Mouse (Mus musculus) ES-E14 (cell line): ENCODE measurements around the gene Msh3. TPM values are rescaled to one million over a fixed set of nuclear protein-coding genes. Genes with fewer than 3 reads are reported as not detected.
"Not testable (repeated sequence)": the region's sequence is repeated elsewhere in the genome, so short reads cannot be mapped to it uniquely, and the experiment has no call there.

Experiments used
- DNase-seq: peaks from one replicate; pipeline ENCODE4 v3.0.0-alpha.2; 2013; ENCODE audit warnings: low read depth, low spot score
- H3K27ac ChIP-seq: 2 replicates; pipeline ENCODE4 v1.5.1; 2012; ENCODE audit warnings: low read depth, mild to moderate bottlenecking, low read length, moderate library complexity, mixed read lengths; ENCODE audit not compliant: poor library complexity, insufficient read depth, severe bottlenecking
- H3K36me3 ChIP-seq: 2 replicates; pipeline ENCODE4 v1.6.1; 2012; ENCODE audit warnings: mild to moderate bottlenecking, low read length, moderate library complexity, mixed read lengths; ENCODE audit not compliant: control insufficient read depth, poor library complexity, insufficient read depth, severe bottlenecking
- H3K4me1 ChIP-seq, 2 experiments: fragments of 150-350 bp in 1 of 2; sonication (generic) in 1 of 2; 2 replicates each; pipeline ENCODE4 v1.6.1; 2012; ENCODE audit warnings: low read length in 2 of 2, mild to moderate bottlenecking in 1 of 2, mixed read lengths in 1 of 2; ENCODE audit not compliant: control insufficient read depth in 2 of 2, insufficient read depth in 2 of 2, poor library complexity in 1 of 2
- H3K4me3 ChIP-seq, 2 experiments: fragments of 150-350 bp in 1 of 2; sonication (generic) in 1 of 2; 2 replicates each; pipeline ENCODE4 v1.5.1; 2012; ENCODE audit warnings: low read length in 2 of 2, low read depth in 1 of 2, mild to moderate bottlenecking in 1 of 2, mixed read lengths in 1 of 2; ENCODE audit not compliant: insufficient read depth in 1 of 2, poor library complexity in 1 of 2, severe bottlenecking in 1 of 2
- H3K9ac ChIP-seq: 2 replicates; pipeline ENCODE4 v1.6.1; 2012; ENCODE audit warnings: low read depth, mild to moderate bottlenecking, low read length, mixed read lengths; ENCODE audit not compliant: poor library complexity, insufficient read depth, severe bottlenecking
- H3K9me3 ChIP-seq: fragments of 150-350 bp; sonication (generic); 2 replicates; pipeline ENCODE4 v1.6.1; 2012; ENCODE audit warnings: low read depth, mild to moderate bottlenecking, low read length; ENCODE audit not compliant: control insufficient read depth, insufficient read depth
- CHD2 ChIP-seq: IDR thresholded peaks from 2 replicates; pipeline ENCODE4 v1.6.1; 2014; ENCODE audit warnings: mild to moderate bottlenecking, low read depth, low read length, inconsistent platforms
- HCFC1 ChIP-seq: IDR thresholded peaks from 2 replicates; pipeline ENCODE4 v1.6.1; 2012; ENCODE audit warnings: low read length, inconsistent platforms, borderline replicate concordance; ENCODE audit not compliant: insufficient read depth
- MAFK ChIP-seq: IDR thresholded peaks from 2 replicates; pipeline ENCODE4 v1.6.1; 2014; ENCODE audit warnings: mild to moderate bottlenecking, low read depth, low read length, inconsistent platforms; ENCODE audit not compliant: insufficient read depth
- ZC3H11A ChIP-seq: IDR thresholded peaks from 2 replicates; pipeline ENCODE4 v1.6.1; 2012; ENCODE audit warnings: low read depth, mild to moderate bottlenecking, inconsistent platforms, low read length, borderline replicate concordance
- ZNF384 ChIP-seq: IDR thresholded peaks from 2 replicates; pipeline ENCODE4 v1.6.1; 2012; ENCODE audit warnings: low read depth, low read length, inconsistent platforms
- in situ Hi-C, 2 experiments: fragments of 600-800 bp; cut with MboI; formaldehyde crosslinking; loops; one replicate each; pipeline ENCODE4 v1.15.1; 2025; ENCODE audit warnings: low sequenced_read_pairs in 2 of 2, inconsistent platforms in 1 of 2; ENCODE audit not compliant: unreplicated experiment in 2 of 2
- total RNA-seq: library from RNA; depleted of rRNA; stranded (reverse); fragments of 300-350 nt; gene quantifications from 2 replicates; pipeline ENCODE4 v1.2.3, GENCODE M21; 2012; rRNA removed

Msh3 gene
- total RNA-seq, 1 experiment: 33.0 TPM

GRCm38 (mm10) chr13:92219774-92220173, 135.0 kb downstream of the Msh3 start:
- TF ChIP-seq ZNF384 (no peak), CHD2 (no peak), HCFC1 (no peak), ZC3H11A (no peak), MAFK (no peak)
- Histone ChIP-seq H3K9me3 (no peaks in the 10 kb centered on the region), H3K4me1 (no peaks in the 10 kb centered on the region), H3K27ac (no peak overlapping the region), H3K36me3 (peaks cover 6% of the 10 kb centered on the region), H3K9ac (no peak overlapping the region), H3K4me3 (no peak overlapping the region)
- no peak for DNase-seq
- in situ Hi-C loops: no loop called here

- Histone ChIP-seq H3K4me1 (no peaks in the 10 kb centered on the region), H3K27ac (no peak overlapping the region), H3K4me3 (no peak overlapping the region), H3K36me3 (peaks cover 4% of the 10 kb centered on the region), H3K9me3 (no peaks in the 10 kb centered on the region), H3K9ac (no peak overlapping the region)
- TF ChIP-seq MAFK (no peak), HCFC1 (no peak), ZNF384 (no peak), ZC3H11A (no peak), CHD2 (no peak)
- in situ Hi-C loops: no loop called here
- no peak for DNase-seq
These were observed 137.6 kb downstream of the Msh3 start for GRCm38 (mm10) chr13:92217216-92217615.

- H3K4me3 ChIP-seq: no peak overlapping the region
- no peak for TF ChIP-seq HCFC1
- TF ChIP-seq ZNF384: no peak
- no peak for TF ChIP-seq ZC3H11A
- TF ChIP-seq CHD2: no peak
- TF ChIP-seq MAFK: no peak
- in situ Hi-C loops: no loop called here
- H3K9ac ChIP-seq: no peak overlapping the region
- no peak for DNase-seq
- H3K9me3 ChIP-seq: no peaks in the 10 kb centered on the region
- no peaks in the 10 kb centered on the region for H3K4me1 ChIP-seq
- no peak overlapping the region for H3K27ac ChIP-seq
- H3K36me3 ChIP-seq: no peaks in the 10 kb centered on the region
These were observed 157.9 kb downstream of the Msh3 start for GRCm38 (mm10) chr13:92196860-92197259.

GRCm38 (mm10) chr13:92193806-92194205, 161.0 kb downstream of the Msh3 start:
- H3K9ac ChIP-seq, H3K4me3 ChIP-seq, H3K4me1 ChIP-seq, in situ Hi-C loops, H3K9me3 ChIP-seq, DNase-seq, H3K36me3 ChIP-seq, H3K27ac ChIP-seq: not testable (repeated sequence)

- peak; percentile 25 for DNase-seq
- 0 out of 4 replicates have a peak overlapping the region, but pooled peaks of 1 of the 2 experiments have one; percentile 22 for H3K4me3 ChIP-seq
- H3K36me3 ChIP-seq, in situ Hi-C loops, H3K9me3 ChIP-seq, H3K9ac ChIP-seq, H3K4me1 ChIP-seq: not testable (repeated sequence)
- H3K27ac ChIP-seq: peak overlapping the region; percentile 81; the same call in 1 of the 2 replicates
These were observed 182.1 kb downstream of the Msh3 start for GRCm38 (mm10) chr13:92172686-92173085.

Other genes starting within 250 kb of the Msh3 start
- 0.37 and 0.40 TPM in 2 replicates for gene Rasgrf2, start 223.3 kb downstream of the Msh3 start, total RNA-seq
- gene Gm20379, start 49.0 kb downstream of the Msh3 start, total RNA-seq: 0.21 and 0.22 TPM in 2 replicates
- gene Dhfr, start 277 bp downstream of the Msh3 start, total RNA-seq: 8.6 and 15.7 TPM in 2 replicates
- gene Ankrd34b, start 70.9 kb upstream of the Msh3 start, total RNA-seq: 0.31 and 0.37 TPM in 2 replicates
- 0.63 and 1.2 TPM in 2 replicates for gene Fam151b, start 129.0 kb upstream of the Msh3 start, total RNA-seq
- gene Zfyve16, start 175.9 kb upstream of the Msh3 start, total RNA-seq: 8.8 and 12.6 TPM in 2 replicates
- 0.76 and 1.8 TPM in 2 replicates for gene Spz1, start 221.2 kb upstream of the Msh3 start, total RNA-seq